ENCODE assay signal across 8 mouse cellular contexts in the genomic region with DNA sequence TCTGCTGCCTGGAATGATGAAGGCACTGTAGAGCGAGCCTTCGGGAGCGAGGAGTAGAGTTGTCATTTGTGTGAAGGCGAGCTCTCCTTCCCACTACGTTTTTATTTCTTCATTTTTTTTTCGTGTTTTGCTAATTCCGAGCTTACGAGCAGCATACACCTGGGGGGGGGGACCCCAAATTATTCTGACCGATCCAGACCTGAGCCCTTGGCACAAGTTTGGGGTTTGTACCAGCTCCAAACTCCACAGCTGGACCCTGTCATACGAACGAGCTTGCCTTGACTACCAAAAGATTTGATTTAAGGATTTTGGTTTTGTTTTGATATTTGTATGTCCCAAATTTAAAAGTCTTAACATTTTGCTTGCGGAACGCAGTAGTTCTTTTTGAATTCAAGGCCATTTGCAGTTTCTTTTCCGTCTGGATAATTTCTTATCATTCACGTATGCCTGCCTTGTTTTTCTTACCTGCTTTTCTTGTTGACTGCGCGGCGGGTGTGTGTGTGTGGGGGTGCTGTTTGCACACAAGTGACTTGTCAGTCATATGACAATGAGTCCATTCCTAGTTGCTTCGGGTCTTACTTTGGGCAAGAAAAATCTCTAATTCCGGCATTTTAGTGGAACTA. TPM values are rescaled to one million over a fixed set of nuclear protein-coding genes. Genes with fewer than 3 reads are reported as not detected.
A peak's percentile ranks its signal among the peaks of the same experiment; 100 is the strongest.
DNase-seq lines count a peak whose midpoint lies in the region; ATAC-seq and TF ChIP-seq lines count a peak whose summit lies in the region.

No protein-coding gene starts in this region.

- peak overlapping the region; percentile 87 for H3K9ac ChIP-seq in heart, embryonic 16.5 days (ENCODE audit: low read length)
- H3K9ac ChIP-seq in lung, postnatal 0 days (replicated peaks; ENCODE audit: low read depth) = peak overlapping the region; percentile 98

- no peak for TF ChIP-seq CTCF in C2C12 (IDR thresholded peaks at IDR 0.05; ENCODE audit: control insufficient read depth, insufficient read depth, insufficient read length)
- no peak; the same call in 1 of the 2 replicates for TF ChIP-seq CTCF in lung, postnatal 0 days (IDR thresholded peaks at IDR 0.05)

- WGBS in heart, embryonic 16.5 days = under 1% methylated on average over 20 of the region's 20 CpGs
- WGBS in lung, postnatal 0 days = under 1% methylated on average over 20 of the region's 20 CpGs

- no peak for ATAC-seq in heart, embryonic 16.5 days (replicated peaks; ENCODE audit: extremely low read depth, insufficient read depth, low FRiP score)
- ATAC-seq in lung, postnatal 0 days = no peak
- ATAC-seq in megakaryocyte-erythroid progenitor cell, adult 5-6 weeks (replicated peaks; ENCODE audit: low FRiP score, low TSS enrichment, poor library complexity, severe bottlenecking) = no peak

- peak overlapping the region; percentile 93 for H3ac ChIP-seq in C2C12 (ENCODE audit: control insufficient read depth, insufficient read length, low read depth)

- H3K4me3 ChIP-seq in C2C12 (ENCODE audit: insufficient read depth, poor library complexity, severe bottlenecking) = peak overlapping the region; percentile 85
- H3K4me3 ChIP-seq in heart, embryonic 16.5 days (ENCODE audit: low read length) = peak overlapping the region; percentile 80
- H3K4me3 ChIP-seq in lung, postnatal 0 days (ENCODE audit: low read depth, low read length) = peak overlapping the region; percentile 94

- peaks cover 58% of the 10 kb centered on the region for H3K79me2 ChIP-seq in C2C12 (ENCODE audit: control insufficient read depth, insufficient read depth)

- peaks cover 57% of the 10 kb centered on the region for H3K79me3 ChIP-seq in C2C12 (ENCODE audit: low read depth)

- peak overlapping the region; percentile 84 for H3K4me2 ChIP-seq in heart, embryonic 16.5 days (ENCODE audit: low read depth, low read length)
- H3K4me2 ChIP-seq in lung, postnatal 0 days (replicated peaks; ENCODE audit: low read depth, low read length) = peak overlapping the region; percentile 73; the same call in 1 of the 2 replicates

- no peaks in the 10 kb centered on the region for H3K9me3 ChIP-seq in heart, embryonic 16.5 days (replicated peaks; ENCODE audit: control insufficient read depth, low read length)
- H3K9me3 ChIP-seq in lung, postnatal 0 days (ENCODE audit: low read length) = no peaks in the 10 kb centered on the region

- peaks cover 37% of the 10 kb centered on the region for H3K36me3 ChIP-seq in C2C12 (ENCODE audit: control insufficient read depth, insufficient read depth)
- peaks cover 23% of the 10 kb centered on the region for H3K36me3 ChIP-seq in heart, embryonic 16.5 days (ENCODE audit: control insufficient read depth, insufficient read depth)
- H3K36me3 ChIP-seq in lung, postnatal 0 days (ENCODE audit: insufficient read depth, low read length) = peaks cover 17% of the 10 kb centered on the region

- peak overlapping the region; percentile 98 for H3K27ac ChIP-seq in heart, embryonic 16.5 days (ENCODE audit: low read length)
- peak overlapping the region; percentile 98 for H3K27ac ChIP-seq in lung, postnatal 0 days (ENCODE audit: low read length)

- H3K4me1 ChIP-seq in heart, embryonic 16.5 days (ENCODE audit: control insufficient read depth, insufficient read depth, low read length) = peaks cover 16% of the 10 kb centered on the region
- peaks cover 13% of the 10 kb centered on the region for H3K4me1 ChIP-seq in lung, postnatal 0 days (ENCODE audit: insufficient read depth, low read depth, low read length)

- H3K27me3 ChIP-seq in C2C12 (ENCODE audit: control insufficient read depth, insufficient read depth, insufficient read length) = no peaks in the 10 kb centered on the region
- no peaks in the 10 kb centered on the region for H3K27me3 ChIP-seq in heart, embryonic 16.5 days (ENCODE audit: control insufficient read depth, insufficient read depth, low read length)
- H3K27me3 ChIP-seq in lung, postnatal 0 days (replicated peaks; ENCODE audit: insufficient read depth, low read length) = no peaks in the 10 kb centered on the region

- TF ChIP-seq EP300 in lung, postnatal 0 days (IDR thresholded peaks at IDR 0.05) = no peak

- peak; percentile 60 for DNase-seq in MN1 (ENCODE audit: low spot score)
- DNase-seq in embryo, embryonic 10.5 days (ENCODE audit: low spot score) = peak; percentile 63
- DNase-seq in kidney, postnatal 14 days = peak; percentile 61
- peak; percentile 77 for DNase-seq in lung, postnatal 0 days (ENCODE audit: low spot score)
- peak; percentile 57 to 71 for DNase-seq in spleen, postnatal 36 days (ENCODE audit: low spot score in 2 of 2)

TF ChIP-seq in C2C12, 6 proteins besides CTCF, POLR2A, EP300 and RAD21:
- TF ChIP-seq CEBPB (IDR thresholded peaks at IDR 0.05; ENCODE audit: low read depth) = no peak
- TF ChIP-seq MAX (IDR thresholded peaks at IDR 0.05) = no peak
- peak; percentile 5 for TF ChIP-seq USF1 (IDR thresholded peaks at IDR 0.05; ENCODE audit: low read depth)
- no peak for TF ChIP-seq MYOG (IDR thresholded peaks at IDR 0.05; ENCODE audit: control insufficient read depth, extremely low read depth, insufficient read length)
TF ChIP-seq in C2C12: peak in this region for 1.

RNA-seq across cellular contexts. Expression of a gene that starts 0.8 kb away (rescaled TPM):
- polyA plus RNA-seq in C2C12 (2012; fragmentation: generic; extraction: Trizol) = 21.8 TPM
- polyA plus RNA-seq in heart, embryonic 16.5 days (2015; fragmentation: Nextera tagmentation; extraction: Ambion mirVana) = 77.1 and 87.5 TPM in 2 replicates
- 201 and 219 TPM in 2 replicates for polyA plus RNA-seq in lung, postnatal 0 days (2015; fragmentation: Nextera tagmentation; extraction: Ambion mirVana)
- total RNA-seq in megakaryocyte-erythroid progenitor cell, adult 5-6 weeks (2014; fragmentation: Nextera tagmentation) = 4.3 and 10.6 TPM in 2 replicates
- 79.0 and 116 TPM in 2 replicates for total RNA-seq in megakaryocyte-erythroid progenitor cell, adult 5-6 weeks (2017)
